Mouse (Mus musculus) adrenal gland, postnatal 14 days (tissue): Measurements from ENCODE around the gene Trank1. TPM values are rescaled to one million over a fixed set of nuclear protein-coding genes. Genes with fewer than 3 reads are reported as not detected.

Source experiments
- DNase-seq: peaks from one replicate; pipeline ENCODE4 v3.0.0; 2021; ENCODE audit warnings: mixed read lengths
- long read RNA-seq, 2 experiments: library from polyadenylated mRNA; stranded (forward); transcript quantifications; one replicate each; pipeline ENCODE4 v2.0.0; 2021
- total RNA-seq: library from RNA; stranded (reverse); gene quantifications from 2 replicates; pipeline ENCODE4 v1.2.3, GENCODE M21; 2021

Gene Trank1
- 56.4 and 61.0 TPM in 2 replicates for total RNA-seq
- long read RNA-seq, experiment 1, partial matches to known transcripts: 5 of 8 reads
- long read RNA-seq, experiment 1, other reads (novel, unspliced or antisense): 3 of 8 reads
- long read RNA-seq, experiment 2, partial matches to known transcripts: 6 of 6 reads
- long read RNA-seq, experiment 2, other reads (novel, unspliced or antisense): 0 of 6 reads

- peak; percentile 81 for DNase-seq
Observed at GRCm38 (mm10) chr9:111311031-111311842, at the start of gene Trank1. Gene Trank1, plus strand, starts transcription at chr9:111311739.

- no peak for DNase-seq
Observed at GRCm38 (mm10) chr9:111267998-111268397, 43.5 kb upstream of the Trank1 start.

- DNase-seq: no peak
Observed at GRCm38 (mm10) chr9:111270606-111271005, 40.9 kb upstream of the Trank1 start.

GRCm38 (mm10) chr9:111271056-111271433 is 40.5 kb upstream of the Trank1 start:
- DNase-seq: peak; percentile 80

GRCm38 (mm10) chr9:111271434-111272160 is 39.9 kb upstream of the Trank1 start, which contains the start of the genes Mlh1 and Epm2aip1:
Gene Mlh1, minus strand, starts transcription at chr9:111271791.
Gene Epm2aip1, plus strand, starts transcription at chr9:111271929.
- DNase-seq: peak; percentile 99

- peak; percentile 40 for DNase-seq
Observed at GRCm38 (mm10) chr9:111272356-111272755, 39.2 kb upstream of the Trank1 start.

GRCm38 (mm10) chr9:111272996-111273785 is 38.3 kb upstream of the Trank1 start:
- no peak for DNase-seq

GRCm38 (mm10) chr9:111273958-111274357 is 37.6 kb upstream of the Trank1 start:
- DNase-seq: no peak

GRCm38 (mm10) chr9:111275156-111275555 is 36.4 kb upstream of the Trank1 start:
- peak; percentile 58 for DNase-seq

GRCm38 (mm10) chr9:111285061-111285460 is 26.5 kb upstream of the Trank1 start:
- no peak for DNase-seq

- peak; percentile 38 for DNase-seq
Observed at GRCm38 (mm10) chr9:111285676-111286075, 25.9 kb upstream of the Trank1 start.

GRCm38 (mm10) chr9:111286468-111286867 is 25.1 kb upstream of the Trank1 start:
- DNase-seq: no peak

GRCm38 (mm10) chr9:111287956-111288355 is 23.6 kb upstream of the Trank1 start:
- no peak for DNase-seq

GRCm38 (mm10) chr9:111289294-111289831 is 22.2 kb upstream of the Trank1 start:
- DNase-seq: no peak

GRCm38 (mm10) chr9:111289832-111290339 is 21.7 kb upstream of the Trank1 start:
- DNase-seq: peak; percentile 93

GRCm38 (mm10) chr9:111290539-111291100 is 20.9 kb upstream of the Trank1 start:
- DNase-seq: no peak

GRCm38 (mm10) chr9:111293234-111293633 is 18.3 kb upstream of the Trank1 start:
- no peak for DNase-seq

GRCm38 (mm10) chr9:111294911-111295310 is 16.6 kb upstream of the Trank1 start:
- DNase-seq: no peak

GRCm38 (mm10) chr9:111295323-111295722 is 16.2 kb upstream of the Trank1 start:
- no peak for DNase-seq

GRCm38 (mm10) chr9:111296433-111296832 is 15.1 kb upstream of the Trank1 start:
- DNase-seq: no peak

- DNase-seq: peak; percentile 78
Observed at GRCm38 (mm10) chr9:111298606-111299005, 12.9 kb upstream of the Trank1 start.
